Mouse (Mus musculus): ENCODE measurements around the gene Zfp871.
A peak's percentile ranks its signal among the peaks of the same experiment; 100 is the strongest.

Gene Zfp871

DNA sequence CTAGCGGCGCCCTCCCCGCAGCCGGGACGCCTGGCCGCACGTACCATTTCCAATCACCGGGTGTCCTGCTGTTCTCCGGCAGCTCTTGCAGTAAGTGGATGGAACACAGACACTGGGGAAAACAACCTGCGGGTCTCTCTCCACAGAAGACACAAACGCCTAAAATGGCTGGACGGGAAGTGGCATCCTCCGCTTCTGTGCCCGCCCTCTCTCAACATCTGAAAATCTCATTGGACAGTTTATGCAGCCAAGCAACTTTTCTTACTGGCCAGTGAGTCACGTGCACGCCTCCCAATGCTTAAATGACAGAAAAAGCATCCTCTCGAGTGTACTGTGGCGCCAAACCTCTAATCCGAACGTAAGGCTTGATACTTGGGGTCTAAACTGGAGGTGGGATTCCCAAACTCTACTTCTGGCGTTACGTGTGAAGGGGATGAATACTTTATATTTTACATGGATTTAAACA is at the start of gene Zfp871:
Zfp871 (minus strand) TSS at position 194 of the 466 bp plus-strand sequence.
- peak; percentile 97 for DNase-seq (ENCODE audit: low spot score)

DNA sequence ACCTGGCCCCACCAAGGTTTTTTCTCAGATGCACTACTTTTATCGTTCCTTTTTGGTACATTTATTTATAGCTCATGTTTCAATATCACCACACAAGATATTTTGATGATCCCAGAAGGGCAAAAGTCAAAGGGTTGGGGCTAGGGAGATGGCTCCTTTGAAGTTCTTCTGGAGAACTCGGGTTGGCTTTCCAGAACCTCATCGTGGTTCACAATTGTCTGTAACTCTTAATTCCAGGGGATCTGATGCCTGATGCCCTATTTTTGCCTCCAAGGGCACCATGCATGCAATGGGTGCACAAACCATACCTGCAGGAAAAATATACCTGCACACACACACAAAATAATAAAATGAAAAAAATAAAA is 42.3 kb upstream of the Zfp871 start:
- DNase-seq (ENCODE audit: low spot score) = no peak

DNA sequence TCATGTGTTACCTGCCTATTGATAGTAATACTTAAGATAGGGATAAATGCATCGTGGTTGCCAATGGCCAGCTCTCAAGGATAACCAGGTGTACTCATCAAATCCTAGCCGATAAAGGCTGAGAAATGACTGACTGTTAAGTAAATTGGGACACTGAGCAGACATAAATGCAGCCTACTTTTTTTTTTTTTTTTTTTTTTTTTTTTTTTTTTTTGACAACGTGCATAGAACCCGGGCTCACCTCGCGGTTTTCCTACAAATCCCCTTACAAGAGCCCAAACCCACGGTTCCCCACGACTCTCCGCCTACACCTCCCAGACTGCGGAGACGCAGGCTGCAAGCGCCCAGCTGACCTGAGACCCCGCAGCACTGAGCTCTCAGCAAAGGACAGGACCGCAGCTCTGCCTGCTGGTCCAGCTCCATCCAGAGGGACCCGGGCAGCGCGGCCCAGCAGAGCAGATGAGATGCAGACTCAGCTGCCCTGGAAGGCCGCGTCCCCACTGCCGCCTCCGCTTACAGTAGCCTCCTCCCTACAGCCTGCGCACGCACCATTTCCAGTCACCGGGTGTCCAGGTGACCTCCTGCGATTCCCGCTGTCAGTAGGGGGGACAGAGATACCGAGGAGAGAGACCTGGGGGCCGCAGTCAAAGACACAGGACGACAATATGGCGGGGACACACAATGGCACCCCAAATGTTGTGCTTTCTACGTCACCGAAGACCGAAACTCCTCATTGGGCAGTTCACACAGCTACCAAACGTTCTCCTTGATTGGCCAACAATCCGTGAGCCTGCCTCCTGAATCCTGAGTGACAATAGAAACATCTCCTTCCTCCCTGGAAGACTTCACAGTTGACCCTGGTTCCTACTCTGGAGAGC is 41.7 kb upstream of the Zfp871 start, which contains the start of gene Zfp799:
Zfp799 (minus strand) TSS at position 722 of the 878 bp plus-strand sequence.
- peak; percentile 95 for DNase-seq (ENCODE audit: low spot score)

DNA sequence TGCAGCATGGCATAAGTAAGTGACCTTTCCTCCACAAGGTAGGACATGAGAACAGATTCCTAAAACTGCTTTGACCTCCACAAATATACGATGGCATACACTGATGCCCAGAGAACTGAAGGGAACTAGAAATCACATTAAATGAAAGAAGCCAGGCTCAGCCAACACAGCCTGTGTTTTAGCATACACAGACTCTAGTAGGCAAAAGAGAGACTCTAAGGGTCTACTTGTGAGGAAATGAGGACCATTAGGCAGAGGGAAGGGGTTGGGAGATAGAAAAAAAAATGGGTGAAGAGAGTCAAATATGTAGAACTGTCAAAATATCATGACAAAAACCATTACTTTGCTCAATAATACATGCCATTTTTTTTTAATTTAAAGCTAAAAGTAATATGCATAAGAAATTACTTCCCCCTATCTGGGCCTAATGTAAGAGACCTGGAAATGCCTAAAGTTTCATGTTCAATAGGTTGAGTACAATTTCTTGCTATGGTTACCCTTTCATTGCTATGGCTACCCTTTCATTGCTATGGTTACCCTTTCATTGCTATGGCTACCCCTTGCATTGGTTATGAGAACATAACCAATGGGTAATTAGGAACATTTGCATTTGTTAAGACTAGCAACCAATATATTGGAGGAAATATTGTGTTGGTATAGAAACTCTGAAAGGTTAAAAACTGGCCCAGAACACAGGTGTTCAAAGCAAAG is 28.1 kb upstream of the Zfp871 start:
- DNase-seq (ENCODE audit: low spot score) = peak; percentile 64

DNA sequence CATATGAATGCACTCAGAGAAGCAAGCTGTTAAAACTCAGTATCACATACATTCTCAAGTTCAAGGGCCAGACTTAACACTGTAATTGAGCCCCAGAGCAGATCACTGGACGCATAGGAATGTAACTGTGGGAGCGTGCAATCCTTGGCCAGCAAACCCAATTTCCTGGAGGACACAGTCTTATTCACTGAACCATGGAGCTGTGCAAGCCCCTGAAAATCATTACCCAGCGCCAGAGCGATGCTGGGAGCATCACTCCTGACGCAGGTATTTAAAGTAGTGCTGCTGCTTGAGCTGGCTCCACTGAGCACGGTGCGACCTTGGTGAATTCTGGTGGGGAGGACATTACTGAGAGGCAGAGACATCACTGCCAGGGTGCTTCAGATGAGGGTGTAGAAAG is 26.0 kb upstream of the Zfp871 start:
- DNase-seq (ENCODE audit: low spot score) = no peak

DNA sequence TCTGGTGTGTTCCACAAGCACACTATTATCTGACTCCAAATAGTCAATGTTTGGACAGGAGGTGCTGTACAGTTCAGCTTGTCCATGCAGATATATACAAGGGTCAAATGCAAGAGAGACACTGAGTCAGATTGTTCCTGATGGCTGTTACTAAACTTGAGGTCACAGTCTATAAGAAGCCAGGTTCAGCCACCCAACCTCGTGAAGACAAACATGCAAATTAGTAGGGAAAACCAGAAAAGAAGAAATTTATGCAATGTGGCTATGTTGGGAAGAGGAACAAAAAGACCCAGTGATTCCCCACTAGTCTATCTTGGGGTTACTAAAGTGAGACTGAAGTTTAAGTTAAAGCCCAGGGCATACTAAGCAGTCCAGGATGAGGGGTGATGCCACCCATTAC is 22.6 kb upstream of the Zfp871 start:
- DNase-seq (ENCODE audit: low spot score) = peak; percentile 9

DNA sequence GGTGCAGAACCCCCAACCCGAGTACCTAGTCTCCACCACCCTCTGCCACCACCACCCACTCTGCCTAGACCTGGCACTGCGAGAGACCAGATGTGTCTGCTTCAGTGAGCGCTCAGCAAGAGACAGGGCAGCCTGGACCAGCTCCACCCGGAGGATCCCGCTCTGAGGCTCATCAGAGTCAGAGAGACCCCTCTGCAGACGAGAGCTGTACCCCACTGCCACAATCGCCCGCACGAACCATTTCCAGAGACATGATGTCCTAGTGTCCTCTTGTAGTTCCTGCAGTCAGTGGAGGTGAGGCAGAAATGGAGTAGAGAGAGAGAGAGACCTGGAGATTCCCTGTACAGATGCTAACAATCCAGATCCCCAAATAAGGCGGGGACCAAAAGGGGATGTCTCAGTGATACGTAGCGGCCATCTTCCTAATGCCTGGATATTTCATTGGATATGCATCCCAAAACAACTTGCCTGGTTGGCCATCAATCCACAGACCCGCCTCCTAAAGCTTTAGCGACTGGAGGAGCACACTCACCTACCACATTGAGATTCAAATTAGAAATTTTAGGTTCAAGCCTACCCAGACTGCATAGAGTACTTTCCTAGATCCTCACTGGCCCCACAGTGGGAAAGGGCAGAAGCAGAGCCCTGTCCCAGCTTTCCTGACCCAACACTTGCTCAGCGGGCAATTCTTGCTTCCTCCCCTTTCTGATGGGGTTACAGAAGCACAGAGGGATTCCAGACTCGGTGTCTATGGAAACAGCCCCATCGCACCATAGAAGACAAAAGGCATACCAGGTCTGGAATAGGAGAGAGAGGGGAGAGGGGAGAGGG is 21.7 kb upstream of the Zfp871 start, which contains the start of gene Zfp811:
Zfp811 (minus strand) TSS at position 388 of the 831 bp plus-strand sequence.
- DNase-seq (ENCODE audit: low spot score) = peak; percentile 93

DNA sequence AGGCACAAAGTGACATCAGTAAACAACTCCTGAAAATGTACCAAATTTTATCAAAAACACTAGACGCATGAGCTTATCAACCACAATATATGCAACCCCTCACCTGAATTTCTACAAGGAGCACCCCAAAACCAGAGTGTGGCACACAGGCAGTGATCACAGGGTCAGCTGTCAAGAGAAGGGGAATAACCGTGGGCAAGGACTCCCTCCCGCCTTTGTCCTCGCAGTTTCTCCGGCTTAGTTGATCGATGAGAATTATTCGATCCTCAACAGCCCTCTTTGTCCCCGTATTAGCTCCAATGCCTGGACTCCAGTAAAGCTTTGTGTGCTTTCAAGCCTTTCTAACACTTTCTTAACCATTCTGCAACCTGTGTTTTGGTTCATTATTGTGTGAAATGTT is 20.8 kb upstream of the Zfp871 start:
- peak; percentile 60 for DNase-seq (ENCODE audit: low spot score)

DNA sequence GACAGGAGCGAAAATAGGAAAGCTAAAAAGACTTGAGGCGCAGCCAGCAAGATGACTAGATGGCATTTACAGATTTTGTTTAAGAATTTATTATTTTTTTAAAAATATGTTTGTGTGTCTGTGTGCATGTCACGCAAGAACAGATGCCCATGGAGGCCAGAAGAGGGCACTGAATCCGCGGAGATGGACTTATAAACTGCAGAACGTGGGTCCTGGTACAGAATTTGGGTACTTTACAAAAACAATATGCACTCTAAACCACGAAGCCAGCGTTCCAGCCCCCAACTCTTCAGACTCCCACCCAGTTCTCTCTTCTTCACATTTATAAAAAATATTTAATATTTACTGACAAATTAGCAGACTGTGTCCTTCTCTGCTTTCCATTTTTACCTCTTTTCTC is 1.2 kb upstream of the Zfp871 start:
- peak; percentile 19 for DNase-seq (ENCODE audit: low spot score)

DNA sequence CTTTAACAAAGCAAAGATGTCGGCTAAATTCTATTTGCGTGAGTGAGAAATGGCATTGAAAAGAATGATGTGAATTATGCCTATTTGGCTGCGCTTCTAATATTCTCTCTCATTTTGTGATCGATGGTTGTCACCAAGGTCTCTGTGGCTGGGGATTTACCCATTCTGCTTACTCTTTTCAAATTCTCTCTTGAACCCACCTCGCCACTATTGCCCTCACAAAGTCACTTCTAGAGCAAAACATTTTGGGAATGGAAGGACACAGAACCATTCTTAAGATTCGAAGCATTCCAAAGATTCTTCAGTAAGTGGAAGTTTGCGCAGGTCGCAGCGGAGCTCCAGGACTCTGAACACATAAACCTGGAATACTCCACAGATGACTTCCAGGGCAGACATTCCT is 489 bp upstream of the Zfp871 start:
- DNase-seq (ENCODE audit: low spot score) = no peak

DNA sequence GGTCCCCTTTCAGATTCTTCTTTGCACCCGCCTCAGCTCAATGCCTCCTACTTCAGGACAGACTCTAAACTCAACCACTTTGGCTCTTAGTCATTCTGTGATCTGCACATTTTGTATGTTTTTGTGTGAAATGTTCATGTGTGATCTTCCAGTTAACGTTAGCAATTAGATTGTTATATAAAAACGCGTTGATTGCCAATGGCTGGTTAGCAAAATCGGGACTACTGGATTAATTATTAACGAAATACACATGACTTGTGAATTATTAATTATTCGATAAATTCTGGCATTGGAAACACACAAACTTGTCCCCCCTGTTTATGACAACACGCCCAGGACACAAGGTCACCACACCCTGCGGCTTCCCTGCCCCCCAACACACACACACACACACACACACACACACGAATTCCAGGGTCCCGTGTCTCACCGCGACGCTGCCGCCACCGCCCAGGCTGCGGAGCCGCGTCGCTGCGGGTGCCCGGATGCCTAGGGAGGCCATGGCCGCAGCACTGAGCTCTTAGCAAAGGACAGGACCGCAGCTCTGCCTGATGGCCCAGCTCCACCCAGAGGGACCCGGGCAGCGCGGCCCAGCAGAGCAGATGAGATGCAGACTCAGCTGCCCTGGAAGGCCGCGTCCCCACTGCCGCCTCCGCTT is 522 bp downstream of the Zfp871 start:
- peak; percentile 34 for DNase-seq (ENCODE audit: low spot score)

DNA sequence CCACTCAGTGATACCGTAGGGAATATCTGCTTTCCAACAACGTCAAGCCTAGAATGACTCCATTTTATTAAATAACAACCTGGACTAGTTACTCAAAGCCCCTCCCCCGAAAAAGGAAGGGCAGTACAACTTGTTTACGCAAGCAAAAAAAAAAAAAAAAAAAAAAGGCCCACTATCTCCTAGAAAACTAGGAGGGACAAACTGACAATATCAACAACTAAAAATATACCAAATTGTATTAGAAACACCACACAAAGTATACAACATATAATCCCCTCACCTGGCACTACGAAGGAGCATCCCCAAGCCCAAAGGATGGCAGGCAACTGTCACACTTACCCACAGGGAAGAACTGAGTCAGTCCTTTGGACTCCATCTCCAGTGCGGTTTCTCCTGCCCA is 1.1 kb downstream of the Zfp871 start:
- DNase-seq (ENCODE audit: low spot score) = no peak

DNA sequence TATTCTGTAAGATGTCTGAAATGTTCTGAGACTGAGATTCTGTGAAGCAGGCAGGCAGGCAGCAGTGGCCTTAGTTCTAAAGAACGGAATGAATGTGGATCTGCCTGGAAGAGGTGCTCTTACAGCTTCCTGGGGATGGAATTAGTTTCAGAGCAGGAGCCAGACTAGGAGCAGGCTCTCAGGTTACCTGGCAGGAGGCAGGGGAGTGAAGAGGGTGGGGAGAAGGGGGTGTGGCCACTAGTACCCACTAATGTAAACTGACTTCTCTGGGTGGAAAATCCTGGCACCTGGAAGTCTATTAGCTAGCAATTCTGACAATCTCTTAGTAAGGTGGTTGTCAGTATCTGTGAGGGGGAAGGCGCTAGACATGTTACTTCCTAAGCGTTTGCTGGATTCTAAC is 2.4 kb downstream of the Zfp871 start:
- no peak for DNase-seq (ENCODE audit: low spot score)

DNA sequence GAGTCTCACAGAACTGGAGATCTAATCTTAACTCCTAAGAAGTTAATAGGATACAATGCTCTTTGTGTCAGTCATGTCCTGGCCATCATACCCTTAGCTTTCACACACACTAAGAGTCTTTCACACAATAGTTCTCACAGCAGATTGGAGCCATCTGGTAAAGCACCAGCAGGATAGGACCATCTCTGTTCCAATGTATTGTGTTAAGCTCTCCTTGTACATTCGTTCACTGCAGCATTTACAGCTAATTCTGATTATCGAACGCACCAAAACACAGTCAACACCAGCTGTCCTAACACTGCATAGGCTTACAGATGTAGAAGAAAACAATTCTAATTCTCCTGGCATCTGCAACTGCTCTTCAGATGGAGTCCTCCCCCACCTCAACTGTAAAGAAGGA is 10.5 kb downstream of the Zfp871 start:
- DNase-seq (ENCODE audit: low spot score) = no peak

DNA sequence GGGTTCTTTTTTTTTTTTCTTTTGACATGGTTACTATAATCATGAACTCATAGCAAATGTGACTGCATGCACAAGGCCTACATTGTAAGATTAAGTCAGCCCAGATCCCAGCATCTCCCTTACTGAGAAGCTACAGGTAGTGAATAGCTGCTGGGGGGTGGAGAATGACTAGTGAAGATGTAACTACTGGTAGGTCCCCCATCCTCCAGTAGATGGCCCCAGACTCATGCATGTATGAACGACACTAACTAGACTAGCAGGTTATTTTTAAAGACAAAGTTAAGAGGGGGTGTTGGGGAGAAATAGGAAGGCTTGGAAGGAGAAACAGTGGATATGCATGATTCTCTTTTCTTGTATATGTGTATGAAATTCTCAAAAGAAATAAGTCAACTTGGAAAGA is 16.9 kb downstream of the Zfp871 start:
- no peak for DNase-seq (ENCODE audit: low spot score)

DNA sequence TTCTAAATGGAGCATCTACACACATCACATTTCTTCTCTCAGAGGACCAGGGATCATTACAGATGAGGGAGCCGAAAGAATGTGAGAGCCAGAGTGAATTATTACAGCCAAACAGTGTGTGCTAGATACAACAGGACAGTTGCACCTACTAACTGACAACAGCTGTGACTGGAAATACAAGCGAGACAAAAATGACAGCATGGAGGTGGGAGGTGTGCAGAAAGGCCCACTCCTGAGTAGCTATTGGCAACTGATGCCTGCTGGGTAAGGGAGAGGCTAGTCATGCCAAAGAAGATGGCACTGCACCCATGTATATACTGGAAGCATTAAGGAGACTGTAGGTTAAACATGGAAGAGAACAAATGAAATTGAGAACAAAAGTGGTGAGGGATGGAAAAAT is 21.7 kb downstream of the Zfp871 start:
- DNase-seq (ENCODE audit: low spot score) = no peak

DNA sequence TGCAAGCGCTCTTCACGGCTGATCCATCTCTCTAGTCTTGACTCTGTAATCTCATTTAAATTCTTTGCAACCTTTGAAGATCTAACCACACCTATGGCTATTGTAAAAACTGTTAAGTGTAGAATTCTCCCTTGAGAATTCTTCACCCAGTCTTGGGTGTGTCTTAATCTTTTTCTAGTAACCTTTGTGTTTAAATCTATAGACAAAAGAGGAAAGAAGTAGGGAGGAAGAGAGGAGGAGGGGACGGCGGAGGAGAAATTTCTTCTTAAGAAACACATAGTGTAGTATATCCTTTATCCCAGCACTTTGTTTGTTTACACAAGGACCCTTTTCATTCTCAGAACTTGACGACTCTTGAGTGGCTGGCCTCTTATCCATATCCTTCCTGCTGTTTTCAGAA is 30.8 kb downstream of the Zfp871 start:
- DNase-seq (ENCODE audit: low spot score) = no peak

DNA sequence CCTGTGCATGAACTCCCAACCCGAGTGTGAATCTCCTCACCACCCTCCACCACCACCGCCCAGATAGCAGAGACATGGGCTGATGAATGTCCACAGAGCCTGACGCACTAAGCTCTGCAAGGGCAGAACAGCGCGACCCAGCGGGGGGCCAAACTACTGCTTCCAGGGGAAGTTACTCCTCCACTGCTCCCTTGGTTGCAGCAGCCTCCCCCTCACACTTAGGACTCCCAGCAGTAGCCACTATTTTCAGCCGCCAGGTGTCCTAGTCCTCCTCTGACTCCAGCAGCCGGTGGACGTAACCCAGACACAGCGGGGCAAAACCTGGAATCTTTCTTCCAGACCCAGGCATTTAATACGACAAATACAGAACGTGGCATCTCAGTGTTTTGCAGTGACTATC is 34.5 kb downstream of the Zfp871 start:
- peak; percentile 54 for DNase-seq (ENCODE audit: low spot score)

DNA sequence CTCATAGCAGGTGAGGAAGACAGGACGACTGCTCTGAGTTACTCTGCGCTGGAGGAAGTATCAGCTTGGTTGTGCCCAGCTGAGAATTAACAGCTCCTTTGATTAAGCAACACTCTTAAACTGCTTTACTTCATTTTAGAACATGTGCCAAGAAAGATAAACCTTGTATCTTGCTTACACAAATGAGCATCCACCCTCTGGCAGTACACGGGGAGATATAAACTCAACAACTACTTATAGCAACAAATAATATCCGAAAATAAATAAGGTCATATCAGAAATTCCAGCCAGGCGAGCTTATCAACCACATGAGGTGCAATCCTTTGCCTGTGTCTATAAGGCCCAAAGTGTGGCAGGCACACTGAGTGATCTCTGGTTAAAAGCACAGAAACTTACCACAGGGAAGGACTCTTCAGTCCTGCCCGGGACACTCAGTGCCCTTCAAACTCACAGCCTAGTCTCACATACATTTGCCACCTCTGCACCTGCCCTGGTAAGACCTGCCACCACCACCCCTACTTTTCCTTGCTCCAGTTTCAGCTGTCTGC is 35.2 kb downstream of the Zfp871 start:
- no peak for DNase-seq (ENCODE audit: low spot score)

DNA sequence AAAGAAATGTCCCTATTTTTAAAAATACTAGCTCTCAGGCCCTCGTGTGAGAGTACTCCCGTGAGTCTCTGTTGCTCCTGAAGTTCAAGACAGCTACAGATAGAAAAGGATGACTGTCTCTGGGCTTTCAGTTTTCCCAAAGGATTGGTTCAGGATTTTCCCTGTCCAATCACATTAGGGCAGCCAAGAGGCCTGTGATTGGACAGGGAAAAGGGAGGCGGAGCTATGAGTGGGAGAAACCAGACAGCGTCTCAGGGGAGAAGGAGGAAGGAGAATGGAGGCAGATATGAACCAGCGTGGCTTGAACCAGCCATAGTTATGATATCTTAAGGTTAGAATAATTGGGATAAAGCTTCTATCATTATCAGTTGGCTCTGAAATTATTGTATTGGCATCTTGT is 37.5 kb downstream of the Zfp871 start:
- DNase-seq (ENCODE audit: low spot score) = no peak

DNA sequence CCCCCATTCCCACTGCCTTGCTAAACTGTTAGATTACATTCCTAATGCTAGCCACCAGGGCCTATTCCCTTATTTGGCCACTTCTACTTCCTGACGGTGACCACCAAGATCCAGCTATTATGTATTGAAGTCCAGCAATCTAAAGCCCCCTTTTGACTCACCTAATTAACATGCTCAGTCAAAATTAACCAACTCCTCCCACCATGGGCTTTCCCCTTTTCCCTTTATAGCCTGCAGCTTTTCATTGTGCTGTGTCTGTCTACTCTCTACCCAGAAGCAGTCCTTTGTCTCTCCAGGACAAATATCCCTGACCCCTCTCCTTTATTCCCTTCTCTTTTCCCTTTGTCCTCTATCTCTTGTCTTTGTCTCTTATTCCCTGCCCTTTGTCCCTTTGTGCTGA is 47.0 kb downstream of the Zfp871 start:
- DNase-seq (ENCODE audit: low spot score) = peak; percentile 38

All from embryo, embryonic 10.5 days (tissue).